Mouse (Mus musculus) hindbrain, embryonic 11.5 days (tissue): ENCODE measurements around the gene Trappc1. TPM values are rescaled to one million over a fixed set of nuclear protein-coding genes. Genes with fewer than 3 reads are reported as not detected.

ENCODE experiments used
- polyA plus RNA-seq: library from polyadenylated mRNA; unstranded; fragments of >200 nt; fragmentation: Nextera tagmentation; extraction: Ambion mirVana; gene quantifications from 2 replicates; pipeline ENCODE4 v1.2.1, GENCODE M21; 2014

The Trappc1 gene
- polyA plus RNA-seq, 1 experiment from 2014 or later: 209 TPM

Other genes starting within 250 kb of the Trappc1 start
- gene Vamp2, start 235.5 kb upstream of the Trappc1 start, polyA plus RNA-seq: 85.1 and 98.1 TPM in 2 replicates
- 5.6 and 7.4 TPM in 2 replicates for gene Per1, start 228.8 kb upstream of the Trappc1 start, polyA plus RNA-seq
- gene Hes7, start 203.6 kb upstream of the Trappc1 start, polyA plus RNA-seq: 0.19 and 0.29 TPM in 2 replicates
- 0.21 TPM in 1 of 2 replicates, not detected in the other for gene 9130213A22Rik, start 201.4 kb upstream of the Trappc1 start, polyA plus RNA-seq
- gene Aloxe3, start 198.1 kb upstream of the Trappc1 start, polyA plus RNA-seq: 0.06 and 0.40 TPM in 2 replicates
- gene Alox12b, start 167.0 kb upstream of the Trappc1 start, polyA plus RNA-seq: 0.06 and 0.20 TPM in 2 replicates
- 0.04 TPM in 1 of 2 replicates, not detected in the other for gene Alox8, start 126.1 kb upstream of the Trappc1 start, polyA plus RNA-seq
- 0.07 TPM in 1 of 2 replicates, not detected in the other for gene Gucy2e, start 86.9 kb upstream of the Trappc1 start, polyA plus RNA-seq
- gene Cntrob, start 205 bp upstream of the Trappc1 start, polyA plus RNA-seq: 17.2 and 17.9 TPM in 2 replicates
- gene Kcnab3, start 2.3 kb downstream of the Trappc1 start, polyA plus RNA-seq: 1.4 and 3.0 TPM in 2 replicates
- gene Rnf227, start 16.5 kb downstream of the Trappc1 start, polyA plus RNA-seq: 28.7 and 34.9 TPM in 2 replicates
- gene Chd3, start 45.4 kb downstream of the Trappc1 start, polyA plus RNA-seq: 44.3 and 57.1 TPM in 2 replicates
- 120 and 124 TPM in 2 replicates for gene Naa38, start 71.5 kb downstream of the Trappc1 start, polyA plus RNA-seq
- 32.7 and 45.2 TPM in 2 replicates for gene Cyb5d1, start 71.7 kb downstream of the Trappc1 start, polyA plus RNA-seq
- gene Tmem88, start 74.3 kb downstream of the Trappc1 start, polyA plus RNA-seq: 15.7 and 17.1 TPM in 2 replicates
- 33.7 and 40.9 TPM in 2 replicates for gene Kdm6b, start 89.7 kb downstream of the Trappc1 start, polyA plus RNA-seq
- 0.68 and 1.6 TPM in 2 replicates for gene Dnah2, start 225.1 kb downstream of the Trappc1 start, polyA plus RNA-seq
- gene Efnb3, start 236.2 kb downstream of the Trappc1 start, polyA plus RNA-seq: 12.2 and 15.5 TPM in 2 replicates